Mouse (Mus musculus) hindbrain, embryonic 14.5 days (tissue): ENCODE data around the gene Rpl26. TPM values are rescaled to one million over a fixed set of nuclear protein-coding genes. Genes with fewer than 3 reads are reported as not detected.
A peak's percentile ranks its signal among the peaks of the same experiment; 100 is the strongest.

Experiments used
- ATAC-seq: fragments of 200-750 bp; cut with Nextera tagmentation; 2 replicates; pipeline ENCODE4 v1.8.0; 2017; ENCODE audit warnings: moderate number of reproducible peaks, mild to moderate bottlenecking, moderate TSS enrichment, moderate library complexity; ENCODE audit not compliant: low FRiP score
- DNase-seq: peaks from one replicate; pipeline ENCODE4 v3.0.0-alpha.2; 2015; ENCODE audit warnings: low spot score
- H3K27ac ChIP-seq: fragments of 300-500 bp; sonication (generic); 2 replicates; pipeline ENCODE4 v1.5.1; 2014; ENCODE audit warnings: mild to moderate bottlenecking, moderate library complexity
- H3K27me3 ChIP-seq: fragments of 300-500 bp; sonication (generic); 2 replicates; pipeline ENCODE4 v1.6.1; 2014; ENCODE audit warnings: mild to moderate bottlenecking, low read length, mixed read lengths; ENCODE audit not compliant: control insufficient read depth, insufficient read depth
- H3K36me3 ChIP-seq: fragments of 300-500 bp; sonication (generic); replicated peaks from 2 replicates; pipeline ENCODE4 v1.6.1; 2014; ENCODE audit not compliant: control insufficient read depth, insufficient read depth
- H3K4me1 ChIP-seq: fragments of 300-500 bp; sonication (generic); replicated peaks from 2 replicates; pipeline ENCODE4 v1.6.1; 2014; ENCODE audit warnings: antibody characterized with exemption, low read length, mixed read lengths; ENCODE audit not compliant: control insufficient read depth, insufficient read depth
- H3K4me2 ChIP-seq: fragments of 300-500 bp; sonication (generic); replicated peaks from 2 replicates; pipeline ENCODE4 v1.6.1; 2014; ENCODE audit warnings: mild to moderate bottlenecking, moderate library complexity
- H3K4me3 ChIP-seq: fragments of 300-500 bp; sonication (generic); replicated peaks from 2 replicates; pipeline ENCODE4 v1.5.1; 2014; ENCODE audit warnings: mild to moderate bottlenecking, low read length
- H3K9ac ChIP-seq: fragments of 300-500 bp; sonication (generic); 2 replicates; pipeline ENCODE4 v1.6.1; 2014
- H3K9me3 ChIP-seq: fragments of 300-500 bp; sonication (generic); 2 replicates; pipeline ENCODE4 v1.6.1; 2016; ENCODE audit warnings: low read length; ENCODE audit not compliant: control insufficient read depth
- WGBS: fragments of 180-500 bp; shearing (Covaris S2); extraction: QIAGEN DNeasy Blood & Tissue Kit; methylation state at CpG from one replicate; pipeline ENCODE4 v1.1.7; 2014; 5-methylcytosine and 5-hydroxymethylcytosine counted together
- polyA plus RNA-seq: library from polyadenylated mRNA; unstranded; fragments of >200 nt; fragmentation: Nextera tagmentation; extraction: Ambion mirVana; gene quantifications from 2 replicates; pipeline ENCODE4 v1.2.1, GENCODE M21; 2014

Rpl26 gene
- polyA plus RNA-seq, 1 experiment from 2014 or later: 680 TPM

DNA sequence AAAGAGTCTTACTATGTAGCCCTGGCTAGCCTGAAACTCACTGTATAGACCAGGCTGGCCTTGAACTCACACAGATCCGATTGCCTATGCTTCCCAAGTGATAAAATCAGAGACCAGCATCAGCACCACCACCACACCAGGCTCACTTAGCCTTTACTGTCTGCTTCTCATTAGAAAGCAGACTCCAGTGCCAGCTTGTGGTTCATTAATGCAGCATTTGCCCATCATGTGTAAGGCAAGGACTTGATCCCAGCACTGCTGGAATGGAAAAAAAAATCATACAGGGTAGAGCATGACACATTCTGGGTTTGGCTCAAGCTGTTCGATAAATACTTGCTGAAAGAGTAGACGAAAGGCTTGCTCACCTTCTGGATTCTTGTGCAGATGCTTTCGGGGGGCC is 44.6 kb downstream of the Rpl26 start:
- no peak for ATAC-seq
- no peak for DNase-seq
- Histone ChIP-seq H3K4me3 (peak overlapping the region; percentile 40; the same call in 1 of the 2 replicates), H3K27ac (0 out of 2 replicates have a peak overlapping the region, but pooled peaks have one; percentile 83), H3K36me3 (no peaks in the 10 kb centered on the region; the same call in 1 of the 2 replicates), H3K27me3 (no peaks in the 10 kb centered on the region), H3K4me2 (peak overlapping the region; percentile 58), H3K9ac (peak overlapping the region; percentile 74; the same call in 1 of the 2 replicates), H3K9me3 (no peaks in the 10 kb centered on the region), H3K4me1 (peaks cover 17% of the 10 kb centered on the region; the same call in 1 of the 2 replicates)
- WGBS: 89% methylated on average over 4 of the region's 4 CpGs

DNA sequence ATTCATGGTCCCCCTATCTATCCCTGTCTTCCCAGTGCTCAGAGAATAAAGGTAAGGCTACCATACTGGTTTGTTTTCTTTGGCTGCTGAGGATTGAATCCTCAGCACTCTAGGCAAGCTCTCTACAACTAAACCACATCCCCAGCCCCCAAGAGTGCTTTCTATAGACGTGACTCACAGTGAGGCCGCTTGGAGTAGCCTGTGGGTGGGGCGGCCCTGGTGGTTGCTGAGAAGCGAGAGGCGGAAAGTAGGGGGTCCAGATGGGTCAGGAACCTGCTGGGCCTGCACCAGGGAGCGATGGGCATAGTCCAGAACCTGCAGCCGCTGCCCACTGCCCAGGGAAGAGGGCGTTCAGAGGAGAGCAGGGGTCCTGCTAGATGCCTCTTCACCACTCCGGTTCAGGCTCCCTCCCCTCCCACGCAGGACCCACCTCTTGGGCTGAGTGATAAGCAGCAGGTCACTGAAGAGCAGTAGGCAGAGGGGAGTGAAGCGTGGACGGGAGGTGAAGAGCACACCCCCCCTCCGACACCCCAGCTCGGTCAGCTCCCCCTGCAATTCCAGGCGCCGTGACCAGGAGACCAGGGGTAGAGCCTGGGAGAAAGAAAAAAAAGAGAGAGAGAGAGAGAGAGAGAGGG is 45.5 kb downstream of the Rpl26 start:
- no peak for DNase-seq
- Histone ChIP-seq H3K9ac (peak overlapping the region; percentile 74), H3K9me3 (no peaks in the 10 kb centered on the region), H3K4me3 (peak overlapping the region; percentile 40), H3K36me3 (no peaks in the 10 kb centered on the region; the same call in 1 of the 2 replicates), H3K27me3 (no peaks in the 10 kb centered on the region), H3K4me2 (peak overlapping the region; percentile 58), H3K4me1 (peaks cover 13% of the 10 kb centered on the region; the same call in 1 of the 2 replicates), H3K27ac (peak overlapping the region; percentile 83)
- 8% methylated on average over 16 of the region's 16 CpGs for WGBS
- peak; percentile 67; the same call in 1 of the 2 replicates for ATAC-seq

DNA sequence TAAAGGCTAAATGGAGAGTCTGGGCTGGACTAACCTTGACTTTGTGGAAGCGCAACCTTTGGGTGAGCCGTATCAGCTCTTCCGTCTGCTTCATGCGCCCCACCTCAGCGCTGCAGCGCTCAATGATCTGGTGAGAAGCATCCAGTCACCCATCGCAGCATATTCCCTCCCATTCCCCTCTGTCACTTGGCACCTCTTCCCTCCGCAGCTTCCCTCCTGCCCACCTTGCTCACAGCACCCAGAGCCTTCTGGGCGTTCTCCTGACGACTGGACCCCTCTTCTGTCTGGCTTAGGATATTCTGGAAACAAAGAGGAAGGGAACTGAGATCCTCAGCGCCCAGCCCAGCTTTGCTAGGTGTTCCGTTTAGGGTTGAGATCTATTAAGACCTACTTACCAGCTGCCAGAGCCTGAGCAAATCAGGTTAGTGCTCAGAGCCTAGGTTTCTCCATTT is 46.2 kb downstream of the Rpl26 start:
- Histone ChIP-seq H3K9ac (peak overlapping the region; percentile 35), H3K36me3 (no peaks in the 10 kb centered on the region; the same call in 1 of the 2 replicates), H3K4me2 (peak overlapping the region; percentile 58), H3K4me3 (peak overlapping the region; percentile 40), H3K27ac (peak overlapping the region; percentile 83), H3K27me3 (no peaks in the 10 kb centered on the region), H3K4me1 (peaks cover 13% of the 10 kb centered on the region; the same call in 1 of the 2 replicates), H3K9me3 (no peaks in the 10 kb centered on the region)
- 6% methylated on average over 12 of the region's 12 CpGs for WGBS
- ATAC-seq: peak; percentile 83
- DNase-seq: peak; percentile 65

DNA sequence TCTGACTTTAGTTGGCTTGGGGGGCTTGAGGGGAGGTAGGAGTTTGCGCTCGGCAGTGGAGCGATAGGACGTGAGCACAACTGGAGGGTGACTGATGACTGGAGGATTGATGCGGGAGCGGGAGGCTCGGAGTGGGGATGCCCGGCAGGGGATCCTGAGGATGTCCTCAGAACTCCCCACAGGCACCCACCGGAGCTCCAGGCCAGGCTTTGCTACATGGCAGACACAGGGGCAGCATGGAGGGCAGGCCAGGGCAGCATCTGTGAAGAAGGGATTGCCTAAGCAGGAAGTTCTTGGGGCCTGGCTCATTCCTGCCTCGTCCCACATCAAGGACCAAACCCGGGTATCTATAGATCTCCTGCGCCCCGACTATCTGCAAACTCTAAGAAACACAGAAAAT is 52.5 kb downstream of the Rpl26 start:
- no peak overlapping the region for H3K27ac ChIP-seq
- H3K4me3 ChIP-seq: 0 out of 2 replicates have a peak overlapping the region, but pooled peaks have one; percentile 23
- H3K36me3 ChIP-seq: no peaks in the 10 kb centered on the region
- no peaks in the 10 kb centered on the region for H3K9me3 ChIP-seq
- no peak overlapping the region; the same call in 1 of the 2 replicates for H3K9ac ChIP-seq
- peaks cover 47% of the 10 kb centered on the region for H3K27me3 ChIP-seq
- 5% methylated on average over 13 of the region's 13 CpGs for WGBS
- no peak for DNase-seq
- no peak for ATAC-seq
- peak overlapping the region; percentile 51 for H3K4me2 ChIP-seq
- H3K4me1 ChIP-seq: peaks cover 6% of the 10 kb centered on the region; the same call in 1 of the 2 replicates

GRCm38 (mm10) chr11:68954408-68954807 is 53.0 kb downstream of the Rpl26 start:
- no peaks in the 10 kb centered on the region for H3K9me3 ChIP-seq
- H3K4me1 ChIP-seq: peaks cover 6% of the 10 kb centered on the region; the same call in 1 of the 2 replicates
- peaks cover 47% of the 10 kb centered on the region for H3K27me3 ChIP-seq
- ATAC-seq (no peak), DNase-seq (no peak)
- no peak overlapping the region for H3K27ac ChIP-seq
- H3K36me3 ChIP-seq: no peaks in the 10 kb centered on the region
- peak overlapping the region; percentile 44 for H3K9ac ChIP-seq
- WGBS: 3% methylated on average over 17 of the region's 17 CpGs
- peak overlapping the region; percentile 23 for H3K4me3 ChIP-seq
- peak overlapping the region; percentile 51 for H3K4me2 ChIP-seq

GRCm38 (mm10) chr11:68955473-68955872 is 54.1 kb downstream of the Rpl26 start:
- no peak overlapping the region for H3K4me3 ChIP-seq

GRCm38 (mm10) chr11:68956107-68956506 is 54.7 kb downstream of the Rpl26 start:
- no peak overlapping the region for H3K9ac ChIP-seq
- DNase-seq: no peak
- peaks cover 6% of the 10 kb centered on the region; the same call in 1 of the 2 replicates for H3K4me1 ChIP-seq
- no peak overlapping the region for H3K4me3 ChIP-seq
- no peaks in the 10 kb centered on the region for H3K36me3 ChIP-seq
- H3K9me3 ChIP-seq: no peaks in the 10 kb centered on the region
- ATAC-seq: no peak
- 56% methylated on average over 3 of the region's 3 CpGs for WGBS
- no peak overlapping the region for H3K27ac ChIP-seq
- H3K27me3 ChIP-seq: peaks cover 47% of the 10 kb centered on the region
- H3K4me2 ChIP-seq: peak overlapping the region; percentile 10; the same call in 1 of the 2 replicates

More at GRCm38 (mm10) chr11:68955473-68955872, 54.1 kb downstream of the Rpl26 start:
- DNase-seq: no peak
- Histone ChIP-seq H3K9ac (no peak overlapping the region), H3K9me3 (no peaks in the 10 kb centered on the region), H3K36me3 (no peaks in the 10 kb centered on the region), H3K4me1 (peaks cover 6% of the 10 kb centered on the region; the same call in 1 of the 2 replicates), H3K27ac (no peak overlapping the region), H3K27me3 (peaks cover 47% of the 10 kb centered on the region), H3K4me2 (peak overlapping the region; percentile 51; the same call in 1 of the 2 replicates)
- WGBS: 62% methylated on average over 5 of the region's 5 CpGs
- no peak for ATAC-seq

Other genes with a start within 250 kb of the Rpl26 start
- 95.3 and 101 TPM in 2 replicates for gene Myh10, start 210.0 kb upstream of the Rpl26 start, polyA plus RNA-seq
- 91.2 and 97.1 TPM in 2 replicates for gene Ndel1, start 29.7 kb upstream of the Rpl26 start, polyA plus RNA-seq
- gene Rnf222, start 13.0 kb upstream of the Rpl26 start, polyA plus RNA-seq: not detected in 2 replicates
- gene Odf4, start 25.5 kb downstream of the Rpl26 start, polyA plus RNA-seq: 0.52 and 0.56 TPM in 2 replicates
- 20.1 and 23.4 TPM in 2 replicates for gene Arhgef15, start 55.9 kb downstream of the Rpl26 start, polyA plus RNA-seq
- gene Slc25a35, start 66.5 kb downstream of the Rpl26 start, polyA plus RNA-seq: 2.0 and 2.3 TPM in 2 replicates
- 26.2 and 32.3 TPM in 2 replicates for gene Rangrf, start 73.6 kb downstream of the Rpl26 start, polyA plus RNA-seq
- gene Pfas, start 106.9 kb downstream of the Rpl26 start, polyA plus RNA-seq: 12.7 and 15.3 TPM in 2 replicates
- 54.4 and 58.9 TPM in 2 replicates for gene Ctc1, start 114.3 kb downstream of the Rpl26 start, polyA plus RNA-seq
- gene Aurkb, start 144.1 kb downstream of the Rpl26 start, polyA plus RNA-seq: 17.0 and 22.0 TPM in 2 replicates
- 18.6 and 24.3 TPM in 2 replicates for gene Borcs6, start 158.1 kb downstream of the Rpl26 start, polyA plus RNA-seq
- gene Tmem107, start 169.2 kb downstream of the Rpl26 start, polyA plus RNA-seq: 40.3 and 40.7 TPM in 2 replicates
- 324 and 368 TPM in 2 replicates for gene Vamp2, start 186.9 kb downstream of the Rpl26 start, polyA plus RNA-seq
- gene Per1, start 193.6 kb downstream of the Rpl26 start, polyA plus RNA-seq: 9.6 and 10.1 TPM in 2 replicates
- gene Hes7, start 218.8 kb downstream of the Rpl26 start, polyA plus RNA-seq: 0.43 and 0.52 TPM in 2 replicates
- 0.39 and 0.56 TPM in 2 replicates for gene 9130213A22Rik, start 221.0 kb downstream of the Rpl26 start, polyA plus RNA-seq
- gene Aloxe3, start 224.3 kb downstream of the Rpl26 start, polyA plus RNA-seq: 4.3 and 4.9 TPM in 2 replicates